Mouse (Mus musculus) ES-Bruce4 (cell line): ENCODE data around the gene Senp1. TPM values are rescaled to one million over a fixed set of nuclear protein-coding genes. Genes with fewer than 3 reads are reported as not detected.

Experiments
- H3K27ac ChIP-seq: 2 replicates; pipeline ENCODE4 v1.5.1; 2012; ENCODE audit warnings: low read length, inconsistent platforms; ENCODE audit not compliant: insufficient read depth
- H3K27me3 ChIP-seq: 2 replicates; pipeline ENCODE4 v1.6.1; 2012; ENCODE audit warnings: mild to moderate bottlenecking, low read length, inconsistent platforms; ENCODE audit not compliant: control insufficient read depth, poor library complexity, insufficient read depth, severe bottlenecking
- H3K36me3 ChIP-seq: 2 replicates; pipeline ENCODE4 v1.6.1; 2012; ENCODE audit warnings: inconsistent platforms, mild to moderate bottlenecking, low read length, moderate library complexity; ENCODE audit not compliant: control insufficient read depth, poor library complexity, insufficient read depth, severe bottlenecking
- H3K4me1 ChIP-seq: one replicate; pipeline ENCODE4 v1.8.1; 2011; ENCODE audit warnings: low read length; ENCODE audit not compliant: control insufficient read depth, insufficient read depth
- H3K4me3 ChIP-seq: 2 replicates; pipeline ENCODE4 v1.5.1; 2011; ENCODE audit warnings: low read depth, mild to moderate bottlenecking, low read length
- H3K9ac ChIP-seq: 2 replicates; pipeline ENCODE4 v1.6.1; 2012; ENCODE audit warnings: low read depth, mild to moderate bottlenecking, inconsistent platforms; ENCODE audit not compliant: poor library complexity, severe bottlenecking
- H3K9me3 ChIP-seq: replicated peaks from 2 replicates; pipeline ENCODE4 v1.6.1; 2012; ENCODE audit warnings: mild to moderate bottlenecking, low read length, inconsistent platforms; ENCODE audit not compliant: control insufficient read depth, poor library complexity, insufficient read depth, severe bottlenecking
- CTCF ChIP-seq: IDR thresholded peaks from one replicate; pipeline ENCODE4 v1.8.1; 2011; ENCODE audit warnings: low read depth, low read length
- EP300 ChIP-seq: IDR thresholded peaks from 2 replicates; pipeline ENCODE4 v1.6.1; 2011; ENCODE audit warnings: low read depth, low read length; ENCODE audit not compliant: insufficient read depth
- POLR2A ChIP-seq: IDR thresholded peaks from one replicate; pipeline ENCODE4 v1.8.1; 2011; ENCODE audit warnings: low read length; ENCODE audit not compliant: insufficient read depth
- polyA plus RNA-seq: library from polyadenylated mRNA; stranded (reverse); fragments of >200 nt; gene quantifications from 2 replicates; pipeline ENCODE4 v1.2.4, GENCODE M21; 2011; ENCODE audit warnings: low read depth; ENCODE audit not compliant: missing spikeins, insufficient read depth, insufficient read length

Gene Senp1
- polyA plus RNA-seq, 1 experiment = 70.6 TPM

DNA sequence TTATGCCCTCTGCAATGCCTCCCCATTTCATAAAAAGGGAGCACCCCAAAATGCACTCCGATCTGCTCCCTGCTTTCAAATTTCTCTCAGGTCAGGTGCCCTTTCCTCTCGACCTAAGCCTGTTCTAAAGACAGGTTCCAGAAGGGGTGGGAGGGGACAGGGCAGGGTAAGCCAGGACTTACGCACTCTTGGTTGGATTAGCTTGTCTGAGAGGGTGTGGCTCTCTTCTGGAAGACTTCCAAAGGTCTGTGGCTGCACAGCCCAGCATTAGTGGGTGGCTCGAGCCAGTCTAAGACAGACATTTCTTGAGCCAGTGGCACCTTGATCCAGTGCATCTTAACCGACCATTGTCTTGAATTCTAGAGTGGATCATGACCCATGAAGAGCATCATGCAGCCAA, 18.2 kb upstream of the Senp1 start:
- peaks cover 4% of the 10 kb centered on the region for H3K4me1 ChIP-seq
- no peaks in the 10 kb centered on the region for H3K27me3 ChIP-seq
- TF ChIP-seq CTCF (no peak), EP300 (no peak), POLR2A (no peak)

GRCm38 (mm10) chr15:98108297-98109152, 15.0 kb upstream of the Senp1 start:
- Histone ChIP-seq H3K36me3 (no peaks in the 10 kb centered on the region), H3K4me3 (peak overlapping the region; percentile 87), H3K9ac (peak overlapping the region; percentile 27), H3K4me1 (peaks cover 2% of the 10 kb centered on the region), H3K9me3 (no peaks in the 10 kb centered on the region), H3K27ac (0 out of 2 replicates have a peak overlapping the region, but pooled peaks have one; percentile 12), H3K27me3 (no peaks in the 10 kb centered on the region)
- peak; percentile 89 for TF ChIP-seq POLR2A
- TF ChIP-seq EP300 = 0 out of 2 replicates have a peak, but pooled peaks have one; percentile 47
- TF ChIP-seq CTCF = no peak

More for the DNA sequence above, 18.2 kb upstream of the Senp1 start:
- Histone ChIP-seq H3K27ac (no peak overlapping the region), H3K9me3 (no peaks in the 10 kb centered on the region), H3K4me3 (no peak overlapping the region), H3K9ac (no peak overlapping the region), H3K36me3 (no peaks in the 10 kb centered on the region)

DNA sequence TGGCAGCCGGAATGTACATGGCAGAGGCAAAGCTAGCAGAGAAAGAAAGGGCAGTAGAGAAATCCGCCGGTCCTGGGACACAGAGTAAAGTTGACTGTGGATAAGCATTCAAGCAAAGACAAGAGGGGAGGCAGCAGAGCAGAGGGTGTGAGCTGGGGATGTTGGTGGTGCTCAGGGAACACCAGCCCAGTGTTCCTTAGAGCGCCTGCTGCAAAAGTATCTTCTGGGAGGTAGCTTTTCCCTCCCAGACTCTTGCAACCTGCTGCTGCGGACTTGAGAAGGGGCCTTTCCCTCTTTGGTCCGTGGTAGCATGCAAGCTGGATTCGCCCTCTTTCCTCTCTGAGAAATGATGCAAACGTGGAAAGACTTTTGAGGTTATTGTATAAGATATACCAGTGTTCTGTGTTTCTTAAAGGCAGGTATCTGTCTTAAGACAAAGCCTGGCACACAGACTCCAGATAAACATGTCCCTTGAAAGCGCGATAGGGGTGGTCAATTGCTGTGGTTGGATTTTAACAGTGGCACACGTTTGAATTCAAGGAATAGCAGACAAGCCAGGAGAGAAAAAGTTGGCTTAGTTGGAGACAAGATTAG, 14.3 kb upstream of the Senp1 start:
- peak overlapping the region; percentile 87 for H3K4me3 ChIP-seq
- H3K4me1 ChIP-seq = peaks cover 2% of the 10 kb centered on the region
- H3K9me3 ChIP-seq = no peaks in the 10 kb centered on the region
- H3K36me3 ChIP-seq = no peaks in the 10 kb centered on the region
- H3K9ac ChIP-seq = no peak overlapping the region; the same call in 1 of the 2 replicates
- H3K27me3 ChIP-seq = no peaks in the 10 kb centered on the region
- no peak overlapping the region for H3K27ac ChIP-seq
- TF ChIP-seq POLR2A = no peak
- no peak for TF ChIP-seq EP300
- TF ChIP-seq CTCF = no peak

DNA sequence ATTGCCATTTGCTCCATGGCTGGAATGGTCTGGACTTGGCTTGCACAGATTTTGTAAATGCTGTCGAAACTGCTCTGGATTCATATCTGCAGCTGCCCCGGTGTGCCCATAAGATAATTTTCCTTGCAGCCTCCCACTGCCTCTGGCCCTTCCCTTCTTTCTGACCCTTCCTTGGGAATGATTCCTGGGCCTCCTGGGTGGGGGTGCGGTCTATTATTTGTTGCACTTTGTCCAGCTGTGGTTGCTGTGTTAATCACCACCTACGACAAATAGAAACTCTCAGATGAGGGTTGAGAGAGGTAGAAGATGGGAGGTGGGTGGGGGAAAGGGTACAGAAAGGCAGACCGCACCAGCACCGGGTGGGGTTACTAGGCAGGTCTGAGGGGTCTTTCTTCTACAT, 13.7 kb upstream of the Senp1 start:
- Histone ChIP-seq H3K4me1 (peaks cover 2% of the 10 kb centered on the region), H3K36me3 (no peaks in the 10 kb centered on the region), H3K9ac (no peak overlapping the region), H3K9me3 (no peaks in the 10 kb centered on the region), H3K27me3 (no peaks in the 10 kb centered on the region), H3K4me3 (no peak overlapping the region), H3K27ac (no peak overlapping the region)
- TF ChIP-seq CTCF (no peak), POLR2A (no peak), EP300 (no peak)

GRCm38 (mm10) chr15:98106506-98106905, 13.0 kb upstream of the Senp1 start:
- TF ChIP-seq EP300 (no peak), POLR2A (no peak), CTCF (no peak)
- Histone ChIP-seq H3K9me3 (no peaks in the 10 kb centered on the region), H3K9ac (no peak overlapping the region), H3K27me3 (no peaks in the 10 kb centered on the region), H3K4me1 (peaks cover 2% of the 10 kb centered on the region), H3K27ac (no peak overlapping the region), H3K4me3 (no peak overlapping the region), H3K36me3 (no peaks in the 10 kb centered on the region)

DNA sequence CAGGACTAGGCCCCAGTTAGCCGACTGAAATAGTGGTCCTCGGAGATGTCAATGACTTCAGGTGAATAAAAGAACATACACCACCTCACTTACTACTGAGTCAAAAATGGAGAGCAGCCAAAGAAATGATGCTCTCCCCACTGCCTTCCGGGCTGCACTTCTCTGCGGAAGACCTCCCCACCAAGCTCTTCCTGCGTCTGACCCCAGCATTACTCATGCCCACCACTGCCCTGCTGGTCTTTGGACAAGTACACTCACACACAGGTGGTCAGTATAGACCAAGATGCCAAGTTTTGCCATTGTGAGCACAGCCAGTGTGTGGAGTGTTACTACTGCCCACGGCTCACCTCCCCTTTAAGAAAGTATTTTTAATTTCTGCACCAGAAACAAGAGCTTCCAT, 8.9 kb upstream of the Senp1 start:
- Histone ChIP-seq H3K27me3 (no peaks in the 10 kb centered on the region), H3K4me1 (no peaks in the 10 kb centered on the region), H3K36me3 (no peaks in the 10 kb centered on the region), H3K9me3 (no peaks in the 10 kb centered on the region), H3K4me3 (no peak overlapping the region), H3K9ac (no peak overlapping the region), H3K27ac (no peak overlapping the region)
- no peak for TF ChIP-seq EP300
- TF ChIP-seq CTCF = no peak
- no peak for TF ChIP-seq POLR2A
